Mouse (Mus musculus) urinary bladder, adult 2 months (tissue): ENCODE measurements around the gene Inip. TPM values are rescaled to one million over a fixed set of nuclear protein-coding genes. Genes with fewer than 3 reads are reported as not detected.
A peak's percentile ranks its signal among the peaks of the same experiment; 100 is the strongest.
"Not testable (repeated sequence)": the region's sequence is repeated elsewhere in the genome, so short reads cannot be mapped to it uniquely, and the experiment has no call there.

Experiments used
- DNase-seq: peaks from one replicate; pipeline ENCODE4 v3.0.0; 2022; ENCODE audit warnings: low spot score
- polyA plus RNA-seq: library from polyadenylated mRNA; depleted of rRNA; stranded (reverse); fragments of >200 nt; gene quantifications from 2 replicates; pipeline ENCODE4 v1.2.3, GENCODE M21; 2012

Gene Inip
- polyA plus RNA-seq, 1 experiment, result 21.9 TPM

- DNase-seq, result no peak
Observed at GRCm38 (mm10) chr4:59808396-59808795, 7.0 kb upstream of the Inip start.

- DNase-seq, result no peak
Observed at GRCm38 (mm10) chr4:59807521-59807920, 6.1 kb upstream of the Inip start.

GRCm38 (mm10) chr4:59806879-59807195, 5.4 kb upstream of the Inip start:
- DNase-seq, result no peak

- no peak for DNase-seq
Observed at GRCm38 (mm10) chr4:59805968-59806878, 4.8 kb upstream of the Inip start.

- DNase-seq, result peak; percentile 83
Observed at GRCm38 (mm10) chr4:59805181-59805967, 4.0 kb upstream of the Inip start, which contains the start of gene Snx30. Gene Snx30 (plus strand): TSS chr4:59805840.

- DNase-seq, result no peak
Observed at GRCm38 (mm10) chr4:59804754-59805153, 3.4 kb upstream of the Inip start.

- no peak for DNase-seq
Observed at GRCm38 (mm10) chr4:59803358-59803757, 2.0 kb upstream of the Inip start.

GRCm38 (mm10) chr4:59802792-59803191, 1.4 kb upstream of the Inip start:
- no peak for DNase-seq

GRCm38 (mm10) chr4:59802107-59802506, 718 bp upstream of the Inip start:
- DNase-seq, result no peak

GRCm38 (mm10) chr4:59800181-59800580, 1.2 kb downstream of the Inip start:
- DNase-seq, result no peak

GRCm38 (mm10) chr4:59795788-59796455, 5.5 kb downstream of the Inip start:
- no peak for DNase-seq

GRCm38 (mm10) chr4:59794116-59794515, 7.3 kb downstream of the Inip start:
- DNase-seq, result no peak

- DNase-seq, result not testable (repeated sequence)
Observed at GRCm38 (mm10) chr4:59793626-59794025, 7.8 kb downstream of the Inip start.

- DNase-seq, result no peak
Observed at GRCm38 (mm10) chr4:59789015-59789414, 12.4 kb downstream of the Inip start.

GRCm38 (mm10) chr4:59787126-59787525, 14.3 kb downstream of the Inip start:
- DNase-seq, result no peak

- peak; percentile 61 for DNase-seq
Observed at GRCm38 (mm10) chr4:59786661-59787060, 14.7 kb downstream of the Inip start.

- DNase-seq, result no peak
Observed at GRCm38 (mm10) chr4:59785412-59785811, 16.0 kb downstream of the Inip start.

- peak; percentile 81 for DNase-seq
Observed at GRCm38 (mm10) chr4:59783685-59784279, 17.6 kb downstream of the Inip start.

GRCm38 (mm10) chr4:59782853-59783684, 18.3 kb downstream of the Inip start:
- DNase-seq, result no peak

GRCm38 (mm10) chr4:59780568-59780967, 20.8 kb downstream of the Inip start:
- DNase-seq, result no peak

- DNase-seq, result no peak
Observed at GRCm38 (mm10) chr4:59777828-59778227, 23.6 kb downstream of the Inip start.
